Mouse (Mus musculus) A20 (cell line): ENCODE data around the gene Ptrh1.

Experiments
- DNase-seq: peaks from one replicate; pipeline ENCODE4 v3.0.0-alpha.2; 2011; ENCODE audit warnings: low read depth, low spot score

The Ptrh1 gene

GRCm38 (mm10) chr2:32757056-32757845 lies 18.3 kb upstream of the Ptrh1 start, which contains the start of gene Tor2a:
Gene Tor2a, plus strand, starts transcription at chr2:32757234.
- peak; percentile 98 for DNase-seq

GRCm38 (mm10) chr2:32758503-32758902 lies 17.1 kb upstream of the Ptrh1 start:
- DNase-seq, result no peak

GRCm38 (mm10) chr2:32759001-32759400 lies 16.6 kb upstream of the Ptrh1 start:
- no peak for DNase-seq

- DNase-seq, result no peak
Observed at GRCm38 (mm10) chr2:32761361-32761760, 14.2 kb upstream of the Ptrh1 start.

- DNase-seq, result no peak
Observed at GRCm38 (mm10) chr2:32761859-32762258, 13.7 kb upstream of the Ptrh1 start.

- no peak for DNase-seq
Observed at GRCm38 (mm10) chr2:32763353-32763752, 12.2 kb upstream of the Ptrh1 start.

GRCm38 (mm10) chr2:32767241-32767640 lies 8.3 kb upstream of the Ptrh1 start:
- no peak for DNase-seq

GRCm38 (mm10) chr2:32768661-32769285 lies 6.8 kb upstream of the Ptrh1 start:
- DNase-seq, result peak; percentile 32

GRCm38 (mm10) chr2:32769327-32770085 lies 6.1 kb upstream of the Ptrh1 start:
- no peak for DNase-seq

- no peak for DNase-seq
Observed at GRCm38 (mm10) chr2:32771886-32772285, 3.7 kb upstream of the Ptrh1 start.

GRCm38 (mm10) chr2:32772626-32773279 lies 2.8 kb upstream of the Ptrh1 start:
- no peak for DNase-seq

GRCm38 (mm10) chr2:32776192-32776591 lies 606 bp downstream of the Ptrh1 start:
- DNase-seq, result no peak

- DNase-seq, result no peak
Observed at GRCm38 (mm10) chr2:32778081-32778480, 2.5 kb downstream of the Ptrh1 start.

- DNase-seq, result peak; percentile 62
Observed at GRCm38 (mm10) chr2:32779131-32779530, 3.5 kb downstream of the Ptrh1 start.

- DNase-seq, result no peak
Observed at GRCm38 (mm10) chr2:32779714-32780113, 4.1 kb downstream of the Ptrh1 start.

GRCm38 (mm10) chr2:32781710-32782109 lies 6.1 kb downstream of the Ptrh1 start:
- no peak for DNase-seq

- no peak for DNase-seq
Observed at GRCm38 (mm10) chr2:32784048-32784681, 8.6 kb downstream of the Ptrh1 start, which contains the start of gene Cfap157. Gene Cfap157, minus strand, starts transcription at chr2:32784428.

- DNase-seq, result peak; percentile 43
Observed at GRCm38 (mm10) chr2:32787176-32787575, 11.6 kb downstream of the Ptrh1 start.

GRCm38 (mm10) chr2:32788581-32788980 lies 13.0 kb downstream of the Ptrh1 start:
- DNase-seq, result no peak

GRCm38 (mm10) chr2:32791297-32791696 lies 15.7 kb downstream of the Ptrh1 start:
- DNase-seq, result no peak

GRCm38 (mm10) chr2:32795748-32796418 lies 20.3 kb downstream of the Ptrh1 start:
- DNase-seq, result no peak
